Mouse (Mus musculus) intestine, postnatal 0 days (tissue): Measurements from ENCODE around the gene Oprd1. TPM values are rescaled to one million over a fixed set of nuclear protein-coding genes. Genes with fewer than 3 reads are reported as not detected.

Experiments
- ATAC-seq: fragments of 200-750 bp; cut with Nextera tagmentation; 2 replicates; pipeline ENCODE4 v1.8.0; 2017; ENCODE audit warnings: mild to moderate bottlenecking, moderate TSS enrichment, moderate library complexity
- H3K27ac ChIP-seq: fragments of 300-500 bp; sonication (generic); 2 replicates; pipeline ENCODE4 v1.5.1; 2014; ENCODE audit warnings: mild to moderate bottlenecking, low read depth, low read length, moderate library complexity
- H3K27me3 ChIP-seq: fragments of 300-500 bp; sonication (generic); replicated peaks from 2 replicates; pipeline ENCODE4 v1.6.1; 2014; ENCODE audit warnings: low read length, mixed read lengths; ENCODE audit not compliant: control insufficient read depth, insufficient read depth
- H3K36me3 ChIP-seq: fragments of 300-500 bp; sonication (generic); 2 replicates; pipeline ENCODE4 v1.6.1; 2014; ENCODE audit warnings: mild to moderate bottlenecking, moderate library complexity; ENCODE audit not compliant: control insufficient read depth, insufficient read depth
- H3K4me1 ChIP-seq: fragments of 300-500 bp; sonication (generic); replicated peaks from 2 replicates; pipeline ENCODE4 v1.6.1; 2014; ENCODE audit warnings: antibody characterized with exemption, low read length, mixed read lengths; ENCODE audit not compliant: control insufficient read depth, insufficient read depth
- H3K4me2 ChIP-seq: fragments of 300-500 bp; sonication (generic); replicated peaks from 2 replicates; pipeline ENCODE4 v1.6.1; 2014; ENCODE audit warnings: low read depth, mild to moderate bottlenecking, moderate library complexity
- H3K4me3 ChIP-seq: fragments of 300-500 bp; sonication (generic); 2 replicates; pipeline ENCODE4 v1.5.1; 2014; ENCODE audit warnings: low read depth, low read length
- H3K9ac ChIP-seq: fragments of 300-500 bp; sonication (generic); 2 replicates; pipeline ENCODE4 v1.6.1; 2014; ENCODE audit warnings: mild to moderate bottlenecking, low read depth, low read length
- H3K9me3 ChIP-seq: fragments of 300-500 bp; sonication (generic); 2 replicates; pipeline ENCODE4 v1.6.1; 2016; ENCODE audit warnings: mixed run types; ENCODE audit not compliant: control insufficient read depth
- CTCF ChIP-seq: sonication (generic); IDR thresholded peaks from 2 replicates; pipeline ENCODE4 v1.5.1; 2016; ENCODE audit warnings: low read depth, mild to moderate bottlenecking, control low read depth, antibody characterized with exemption, moderate library complexity
- WGBS: fragments of 180-500 bp; shearing (Covaris S2); extraction: QIAGEN DNeasy Blood & Tissue Kit; methylation state at CpG from one replicate; pipeline ENCODE4 v1.1.7; 2014; 5-methylcytosine and 5-hydroxymethylcytosine counted together
- polyA plus RNA-seq: library from polyadenylated mRNA; unstranded; fragments of >200 nt; fragmentation: Nextera tagmentation; extraction: Ambion mirVana; gene quantifications from 2 replicates; pipeline ENCODE4 v1.2.1, GENCODE M21; 2015

Gene Oprd1
- polyA plus RNA-seq, 1 experiment from 2014 or later = 0.29 TPM

DNA sequence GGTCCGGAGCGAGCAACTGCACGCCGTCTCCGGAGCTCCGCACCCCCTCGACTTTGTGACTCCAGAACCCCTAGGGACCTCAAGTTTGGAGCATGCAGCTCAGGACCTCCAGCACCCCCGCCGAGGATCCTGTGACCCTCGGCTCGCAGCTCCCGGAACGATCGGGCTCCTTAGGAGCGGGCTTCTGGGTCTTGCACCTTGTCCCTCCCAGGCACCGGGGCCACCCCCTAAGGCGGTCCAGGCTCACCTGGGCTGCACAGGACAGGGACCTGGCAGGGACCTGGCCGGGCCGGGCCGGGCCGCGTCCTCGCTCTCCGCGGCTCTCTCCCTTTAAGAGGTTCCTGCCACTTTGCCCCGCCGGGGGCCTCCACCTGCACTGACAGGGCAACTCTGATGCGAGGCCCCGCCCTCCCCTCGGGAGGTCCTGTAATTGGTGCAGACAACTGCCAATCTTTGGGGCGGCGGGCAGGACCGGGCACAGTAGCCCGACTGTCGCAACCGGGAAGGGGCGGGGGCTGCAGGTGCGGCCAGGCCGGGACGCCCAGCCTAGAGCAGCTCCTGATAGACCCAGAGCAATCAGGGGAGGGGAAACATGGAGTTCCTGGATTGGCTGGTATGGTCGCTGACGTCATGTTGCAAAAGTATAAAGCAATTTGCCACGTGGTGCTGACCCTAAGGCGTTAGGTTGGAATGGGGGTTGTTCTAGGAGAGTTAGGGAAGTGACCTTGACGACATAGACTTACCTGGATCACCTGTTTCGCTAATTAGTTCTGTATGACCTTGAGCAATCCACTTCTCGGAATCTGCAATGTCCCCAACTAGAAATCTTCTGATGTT lies 69.1 kb downstream of the Oprd1 start, which contains the start of gene Epb41:
Gene Epb41 (minus strand): TSS at position 389 of the 837 bp plus-strand sequence.
- Histone ChIP-seq H3K27ac (peak within 1 kb of the TSS; percentile 93), H3K4me1 (peaks cover 4% of the 10 kb centered on the region; the same call in 1 of the 2 replicates), H3K9ac (peak within 1 kb of the TSS; percentile 89), H3K36me3 (no peaks in the 10 kb centered on the region; the same call in 1 of the 2 replicates), H3K4me2 (peak within 1 kb of the TSS; percentile 95), H3K4me3 (peak within 1 kb of the TSS; percentile 90), H3K9me3 (no peaks in the 10 kb centered on the region), H3K27me3 (no peaks in the 10 kb centered on the region)
- ATAC-seq = peak; percentile 97
- 1% methylated on average over 47 of the region's 47 CpGs for WGBS
- no peak for TF ChIP-seq CTCF

DNA sequence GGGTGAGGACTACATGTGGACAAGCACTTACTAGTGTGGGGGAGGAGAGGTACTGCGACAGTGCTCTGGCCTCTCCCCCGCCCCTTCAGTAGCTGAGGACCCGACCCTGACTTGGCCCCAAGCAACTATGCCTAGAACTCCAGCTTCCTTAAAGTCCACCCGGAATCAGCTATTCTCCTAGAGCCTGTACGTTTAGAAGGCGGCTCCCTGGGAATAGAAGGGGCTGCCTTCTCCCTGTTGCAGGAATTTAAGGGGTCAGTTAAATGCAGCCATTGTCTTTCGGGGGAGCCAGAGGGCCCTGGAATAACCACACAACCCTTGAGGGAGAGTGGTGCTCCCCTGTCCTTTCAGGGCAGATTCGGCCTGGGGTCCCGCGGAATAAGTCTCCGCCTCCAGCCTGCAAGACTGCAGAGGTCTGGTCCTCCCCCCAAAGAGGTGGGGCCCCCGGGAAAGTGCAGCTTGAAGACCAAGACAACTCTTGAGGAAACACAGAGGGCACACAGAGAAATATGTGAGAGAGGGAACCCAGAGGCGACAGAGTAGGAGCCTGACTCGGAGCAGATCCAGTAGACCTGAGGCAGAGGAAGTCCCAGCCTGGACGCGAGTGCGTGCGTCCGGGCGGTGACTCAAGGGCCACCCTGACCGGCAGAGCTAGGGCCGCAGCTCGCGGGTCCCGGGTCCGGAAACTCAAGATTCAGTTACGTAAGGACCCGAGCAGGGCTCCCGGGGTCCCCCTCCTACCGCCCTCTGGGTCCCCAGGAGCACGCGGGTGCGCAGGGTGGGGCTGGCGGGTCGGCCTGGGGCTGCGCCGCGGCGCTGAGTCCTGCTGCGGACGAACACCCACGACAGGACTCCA lies 70.0 kb downstream of the Oprd1 start, which contains the start of gene Gm10300:
Gene Gm10300 (plus strand): TSS at position 621 of the 856 bp plus-strand sequence.
- Histone ChIP-seq H3K4me3 (peak within 1 kb of the TSS; percentile 90), H3K27ac (peak within 1 kb of the TSS; percentile 93), H3K9ac (peak within 1 kb of the TSS; percentile 89), H3K9me3 (no peaks in the 10 kb centered on the region), H3K4me2 (peak within 1 kb of the TSS; percentile 95), H3K36me3 (no peaks in the 10 kb centered on the region; the same call in 1 of the 2 replicates), H3K4me1 (peaks cover 4% of the 10 kb centered on the region; the same call in 1 of the 2 replicates), H3K27me3 (no peaks in the 10 kb centered on the region)
- under 1% methylated on average over 42 of the region's 42 CpGs for WGBS
- ATAC-seq = peak; percentile 20
- TF ChIP-seq CTCF = no peak

DNA sequence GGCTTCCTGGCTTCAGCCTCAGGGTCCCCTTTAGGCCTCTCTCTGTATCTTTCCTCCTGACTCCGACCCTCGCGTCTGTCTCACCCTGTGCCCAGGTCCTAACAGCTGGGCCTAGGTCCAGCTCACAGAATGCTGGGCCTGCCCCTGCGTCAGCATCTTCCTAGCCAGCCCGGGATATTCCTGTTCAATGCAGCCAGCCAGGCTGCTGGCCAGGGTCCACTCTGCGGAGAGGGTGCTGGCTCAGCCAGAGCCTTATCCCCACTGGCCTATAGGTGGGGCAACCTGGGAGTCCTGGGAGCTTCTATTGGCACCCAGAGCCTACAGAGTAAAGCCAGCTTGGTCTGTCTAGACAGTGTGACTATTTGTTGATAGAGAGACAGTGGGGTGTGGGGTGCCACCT lies 71.3 kb downstream of the Oprd1 start:
- Histone ChIP-seq H3K9ac (no peak overlapping the region), H3K4me3 (no peak overlapping the region), H3K9me3 (no peaks in the 10 kb centered on the region), H3K4me2 (peak overlapping the region; percentile 95; the same call in 1 of the 2 replicates), H3K27ac (no peak overlapping the region), H3K27me3 (no peaks in the 10 kb centered on the region), H3K36me3 (no peaks in the 10 kb centered on the region; the same call in 1 of the 2 replicates), H3K4me1 (peaks cover 4% of the 10 kb centered on the region; the same call in 1 of the 2 replicates)
- WGBS = 66% methylated on average over 6 of the region's 6 CpGs
- TF ChIP-seq CTCF = peak; percentile 41; the same call in 1 of the 2 replicates
- 0 out of 2 replicates have a peak, but pooled peaks have one; percentile 1 for ATAC-seq

DNA sequence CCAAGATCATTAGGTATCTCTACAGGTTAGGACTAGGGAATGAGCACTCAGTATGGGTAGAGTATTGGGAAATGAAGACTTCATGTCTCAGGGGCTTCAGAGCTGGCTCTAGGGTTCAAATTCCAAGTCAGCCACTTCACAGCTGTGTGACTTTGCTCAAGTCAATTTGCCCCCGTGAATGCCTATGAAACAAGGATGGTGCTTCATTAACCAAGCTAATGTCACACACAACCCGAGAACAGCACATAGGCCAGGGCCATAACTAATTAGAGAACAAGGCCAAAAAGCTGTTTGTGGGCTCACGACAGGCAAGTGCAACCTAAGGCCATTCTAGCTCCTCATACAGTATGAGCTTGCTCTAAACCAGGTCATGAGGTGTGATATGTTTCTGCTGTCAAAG lies 72.1 kb downstream of the Oprd1 start:
- Histone ChIP-seq H3K27ac (no peak overlapping the region; the same call in 1 of the 2 replicates), H3K27me3 (no peaks in the 10 kb centered on the region), H3K4me1 (peaks cover 4% of the 10 kb centered on the region; the same call in 1 of the 2 replicates), H3K36me3 (no peaks in the 10 kb centered on the region; the same call in 1 of the 2 replicates), H3K9ac (no peak overlapping the region), H3K4me3 (no peak overlapping the region), H3K9me3 (no peaks in the 10 kb centered on the region), H3K4me2 (no peak overlapping the region)
- ATAC-seq = no peak
- TF ChIP-seq CTCF = no peak
- 55% methylated on average over 3 of the region's 3 CpGs for WGBS

DNA sequence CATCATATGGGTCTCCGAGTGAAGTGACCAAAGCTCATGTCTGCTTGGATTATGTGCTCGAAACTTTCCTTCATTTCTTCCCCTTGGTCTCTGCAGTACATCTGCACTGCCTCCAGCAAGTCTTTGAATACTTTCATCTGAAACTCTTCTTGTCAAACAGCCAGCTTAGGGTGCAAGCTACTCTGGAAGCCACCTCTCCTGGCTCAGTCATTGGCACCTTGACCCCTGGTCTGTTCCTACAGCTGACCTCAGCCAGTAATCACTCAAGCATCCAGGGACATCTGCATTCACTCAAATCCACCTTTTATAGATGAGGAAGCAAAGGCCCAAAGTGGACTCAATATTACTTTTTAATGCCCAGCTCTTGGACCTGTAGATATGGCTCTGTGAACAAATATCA lies 72.6 kb downstream of the Oprd1 start:
- no peak overlapping the region for H3K27ac ChIP-seq
- H3K9me3 ChIP-seq = no peaks in the 10 kb centered on the region
- no peak overlapping the region for H3K4me2 ChIP-seq
- no peak for TF ChIP-seq CTCF
- no peaks in the 10 kb centered on the region for H3K27me3 ChIP-seq
- H3K9ac ChIP-seq = no peak overlapping the region
- peaks cover 4% of the 10 kb centered on the region; the same call in 1 of the 2 replicates for H3K4me1 ChIP-seq
- ATAC-seq = no peak
- H3K36me3 ChIP-seq = no peaks in the 10 kb centered on the region; the same call in 1 of the 2 replicates
- H3K4me3 ChIP-seq = no peak overlapping the region
- 93% methylated on average over 2 of the region's 2 CpGs for WGBS

DNA sequence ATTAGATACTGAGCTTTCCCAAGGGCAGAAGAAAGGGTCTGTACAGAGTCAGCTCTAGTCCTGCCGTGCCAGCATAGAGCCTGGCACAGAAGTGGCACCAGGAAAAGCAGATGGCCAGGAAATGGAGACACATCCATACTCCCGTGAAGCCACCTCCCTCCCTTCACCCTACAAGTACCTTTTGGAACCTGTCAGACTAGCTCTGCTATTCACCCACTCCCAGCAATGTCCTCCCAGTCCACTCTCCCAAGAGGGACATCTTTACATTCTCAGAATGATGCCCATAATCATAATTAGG lies 76.4 kb downstream of the Oprd1 start:
- H3K4me2 ChIP-seq = no peak overlapping the region
- WGBS = 33% methylated on average over 2 of the region's 2 CpGs
- peaks cover 3% of the 10 kb centered on the region; the same call in 1 of the 2 replicates for H3K4me1 ChIP-seq
- no peak for ATAC-seq
- H3K9ac ChIP-seq = no peak overlapping the region
- no peak for TF ChIP-seq CTCF
- no peak overlapping the region for H3K4me3 ChIP-seq
- no peaks in the 10 kb centered on the region for H3K9me3 ChIP-seq
- H3K36me3 ChIP-seq = no peaks in the 10 kb centered on the region; the same call in 1 of the 2 replicates
- H3K27me3 ChIP-seq = no peaks in the 10 kb centered on the region
- no peak overlapping the region for H3K27ac ChIP-seq
